ENCODE assay signal across 9 mouse cellular contexts in the genomic region with DNA sequence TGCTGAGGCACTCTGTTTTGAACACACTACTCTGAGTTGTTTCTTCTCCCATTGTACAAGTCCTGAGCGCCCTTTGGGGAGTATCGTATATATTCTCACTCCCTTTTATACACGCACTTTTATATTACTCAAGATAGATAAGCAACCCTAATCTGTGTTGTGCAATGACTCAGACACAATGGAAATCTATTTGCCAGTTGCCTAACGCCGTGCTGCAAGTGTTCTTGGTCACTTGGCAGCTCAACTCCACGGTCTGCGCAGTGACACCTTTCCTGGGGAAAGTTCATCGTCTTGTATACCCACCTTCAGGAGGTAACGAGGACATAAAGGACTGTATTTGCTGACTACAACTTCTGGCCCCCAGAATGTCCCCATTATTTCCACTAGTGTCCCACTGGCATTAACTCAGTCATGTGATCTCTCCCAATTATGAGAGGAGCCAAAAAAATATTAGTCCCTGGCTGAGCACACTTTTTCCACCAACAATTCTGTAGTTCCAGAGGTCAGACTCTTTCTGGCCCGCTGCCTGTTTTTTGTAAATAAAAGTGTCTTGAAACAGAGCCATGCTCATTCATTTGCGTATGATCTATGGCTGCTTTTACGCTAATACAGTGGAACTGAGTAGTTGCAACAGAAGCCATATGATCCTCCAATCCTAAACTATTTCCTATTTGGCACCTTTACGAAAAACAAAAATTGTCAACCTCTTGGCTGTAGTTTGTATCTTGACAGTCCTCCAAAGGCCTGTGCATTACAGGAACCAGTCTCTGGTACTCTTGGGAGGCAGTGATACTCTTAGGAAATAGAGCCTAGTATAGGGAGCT. TPM values are rescaled to one million over a fixed set of nuclear protein-coding genes. Genes with fewer than 3 reads are reported as not detected.
DNase-seq lines count a peak whose midpoint lies in the region; TF ChIP-seq lines count a peak whose summit lies in the region.
"Had no signal": no experiment of that assay in that cellular context is flagged by ENCODE, and none has a peak within 500 bp of the region (broad histone marks: within the 10 kb centered on the region; RNA-seq: fewer than 3 reads in every experiment).

No protein-coding gene starts in this region.

- TF ChIP-seq CTCF in lung, adult 2 months (IDR thresholded peaks at IDR 0.05; ENCODE audit: insufficient read depth, low read length), result no peak

- H3K4me3 ChIP-seq in lung, adult 2 months (replicated peaks; ENCODE audit: extremely low read depth, low read depth, low read length), result no peak overlapping the region
- H3K4me3 ChIP-seq: midbrain, embryonic 12.5 days had no signal

- no peak for TF ChIP-seq POLR2A in lung, adult 2 months (IDR thresholded peaks at IDR 0.05; ENCODE audit: borderline replicate concordance, extremely low read depth, low read depth, low read length)

- 45% methylated on average over 13 of the region's 13 CpGs for WGBS in lung, adult 2 months

- no peaks in the 10 kb centered on the region; the same call in 1 of the 2 replicates for H3K4me1 ChIP-seq in lung, adult 2 months (ENCODE audit: control insufficient read depth, insufficient read depth, low read length)
- H3K4me1 ChIP-seq: midbrain, embryonic 12.5 days had no signal

- DNase-seq in adrenal gland, postnatal 10 days, result peak; percentile 58
- no peak for DNase-seq in adrenal gland, adult 18-20 months (ENCODE audit: low spot score in 2 of 2)
- peak; percentile 36 for DNase-seq in Muller cell, postnatal 12 days (ENCODE audit: inconsistent ontology term)
- peak; percentile 55 for DNase-seq in heart, postnatal 4 days
- DNase-seq in lung, adult 2 months, result peak; percentile 31
- no peak for DNase-seq in left cerebral cortex, adult 8-10 months (ENCODE audit: low spot score in 2 of 2)
- no peak for DNase-seq in frontal cortex, postnatal 10 days (ENCODE audit: low spot score in 2 of 2)
- no peak for DNase-seq in thymus, adult 18-20 months

RNA-seq across cellular contexts. Expression of a gene that starts 35.1 kb away (rescaled TPM):
- total RNA-seq in adrenal gland, postnatal 10 days (2021), result 100 to 1,000 TPM; 103 to 105 TPM
- total RNA-seq in adrenal gland, adult 18-20 months (2021), result 10 to 100 TPM; 57.8 to 83.8 TPM
- 100 to 1,000 TPM; 156 to 158 TPM for total RNA-seq in heart, postnatal 4 days (2021)
- polyA plus RNA-seq in lung, adult 2 months (2012; rRNA removed), result 50.4 and 64.2 TPM in 2 replicates
- total RNA-seq in left cerebral cortex, adult 8-10 months (2022), result 10 to 100 TPM; 59.6 to 74.9 (median 68.6) TPM

Comparison
In these comparisons a context has a peak if more than half of its experiments do, and no peak if none do; other contexts are left out.
1. DNase-seq: peak in adrenal gland, postnatal 10 days (single experiment), Muller cell, postnatal 12 days (single experiment), heart, postnatal 4 days (single experiment) and lung, adult 2 months (single experiment); none in adrenal gland, adult 18-20 months (0 of 2), left cerebral cortex, adult 8-10 months (0 of 2), frontal cortex, postnatal 10 days (0 of 2) and thymus, adult 18-20 months (0 of 2).